Mouse (Mus musculus) left cerebral cortex, postnatal 14 days (tissue): ENCODE data around the gene Zfp14. TPM values are rescaled to one million over a fixed set of nuclear protein-coding genes. Genes with fewer than 3 reads are reported as not detected.

ENCODE experiments used
- DNase-seq, 2 experiments: peaks; one replicate each; pipeline ENCODE4 v3.0.0; 2021 to 2022; ENCODE audit warnings: low spot score in 2 of 2, mixed read lengths in 1 of 2
- intact Hi-C: fragments of 180-260 bp; cut with DNase I; formaldehyde crosslinking; loops from one replicate; pipeline ENCODE4 v1.15.1; 2025
- long read RNA-seq, 2 experiments: library from polyadenylated mRNA; stranded (forward); transcript quantifications; one replicate each; pipeline ENCODE4 v2.0.0; 2021
- total RNA-seq, 2 experiments: library from RNA; stranded (reverse); gene quantifications; 2 replicates each; pipeline ENCODE4 v1.2.3; 2021

Zfp14 gene
- total RNA-seq: 1 to 10 TPM; 6.6 to 7.0 TPM
- long read RNA-seq, experiment 1, partial matches to known transcripts: 0 of 7 reads
- long read RNA-seq, experiment 1, other reads (novel, unspliced or antisense): 3 of 7 reads
- long read RNA-seq, experiment 2, partial matches to known transcripts: 0 of 3 reads
- long read RNA-seq, experiment 2, other reads (novel, unspliced or antisense): 3 of 3 reads

DNA sequence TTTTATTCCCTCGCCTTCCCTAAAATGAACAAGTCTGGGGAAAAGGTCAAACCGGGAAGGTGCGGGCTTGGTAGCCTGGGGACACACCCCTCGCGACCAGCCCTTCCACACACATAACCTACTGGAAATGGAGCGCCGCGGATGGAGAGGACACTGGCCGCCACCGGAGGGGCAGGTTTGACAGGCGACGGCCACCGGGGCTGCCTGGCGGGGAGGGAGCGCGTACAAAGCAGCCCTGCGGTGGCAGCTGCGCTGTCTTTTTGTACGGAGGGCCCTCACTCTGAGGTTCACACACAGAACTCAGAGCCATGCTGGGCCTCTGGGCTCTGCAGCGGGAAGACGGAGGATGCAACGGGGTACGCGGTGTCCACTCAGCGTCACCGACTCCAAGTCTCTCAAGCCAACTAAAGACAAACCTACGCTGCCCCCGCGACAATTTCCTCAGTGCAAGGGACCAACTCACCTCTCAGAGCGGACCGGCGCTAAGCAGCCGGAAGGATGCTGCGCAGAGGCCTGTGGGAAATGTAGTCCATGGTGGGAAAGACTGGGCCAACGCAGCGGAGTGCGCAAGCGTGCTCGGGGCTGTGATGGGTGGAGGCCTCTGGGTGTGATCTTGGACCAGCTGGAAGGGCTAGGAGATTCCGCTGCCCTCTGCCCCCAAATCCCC, at the start of gene Zfp14:
Zfp14 (minus strand) TSS at position 499 of the 667 bp plus-strand sequence.
- intact Hi-C loops: no loop called here
- DNase-seq: peak; percentile 80 to 91

DNA sequence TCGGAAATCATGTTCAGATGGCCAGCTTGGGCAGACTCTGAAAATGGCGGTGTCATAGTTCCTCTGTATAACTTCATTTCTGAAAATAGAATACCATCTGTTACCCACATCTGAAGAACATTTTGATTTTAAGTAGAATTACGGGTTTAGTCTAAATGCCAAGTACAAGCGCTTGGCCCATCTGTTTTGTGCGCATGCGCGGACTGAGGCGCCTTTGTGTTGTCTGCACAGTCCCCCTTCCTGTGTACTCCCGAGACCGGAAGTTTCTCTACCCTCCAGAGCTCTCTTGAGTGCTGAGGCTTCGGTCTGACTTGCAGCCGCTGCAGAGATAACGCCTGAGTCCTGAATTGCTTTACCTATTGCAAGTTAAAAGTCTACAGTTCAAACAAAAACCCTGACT, 48.1 kb upstream of the Zfp14 start:
- peak; percentile 86 to 94 for DNase-seq
- intact Hi-C loops: no loop called here

GRCm38 (mm10) chr7:30095551-30096125, 44.5 kb upstream of the Zfp14 start:
- DNase-seq: no peak
- intact Hi-C loops: no loop called here

- intact Hi-C loops: no loop called here
- peak; percentile 91 to 94 for DNase-seq
These were observed 43.7 kb upstream of the Zfp14 start, which contains the start of gene Zfp260 for GRCm38 (mm10) chr7:30094646-30095429. Gene Zfp260 (plus strand): TSS chr7:30094777.

GRCm38 (mm10) chr7:30093918-30094415, 42.8 kb upstream of the Zfp14 start:
- intact Hi-C loops: no loop called here
- DNase-seq: no peak

DNA sequence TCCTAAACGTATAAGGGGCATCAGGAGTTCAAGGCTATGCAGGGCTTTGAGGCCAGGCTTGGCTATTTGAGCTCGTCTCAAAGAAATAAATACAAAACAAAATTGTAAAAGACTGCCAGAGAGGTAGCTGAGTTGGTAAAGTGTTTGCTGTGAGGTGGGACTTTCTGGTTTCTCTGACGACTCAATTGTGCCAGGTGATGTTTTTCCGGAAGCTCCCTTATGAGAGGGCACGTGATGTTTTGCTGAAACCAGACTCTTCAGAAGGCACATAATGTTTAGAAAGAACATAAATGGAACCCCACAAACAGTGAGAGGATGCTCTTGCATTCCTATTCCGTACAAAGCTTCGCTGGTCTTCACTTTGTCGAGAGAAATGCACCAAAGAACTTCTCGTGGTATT, 41.5 kb upstream of the Zfp14 start:
- intact Hi-C loops: no loop called here
- DNase-seq: no peak

DNA sequence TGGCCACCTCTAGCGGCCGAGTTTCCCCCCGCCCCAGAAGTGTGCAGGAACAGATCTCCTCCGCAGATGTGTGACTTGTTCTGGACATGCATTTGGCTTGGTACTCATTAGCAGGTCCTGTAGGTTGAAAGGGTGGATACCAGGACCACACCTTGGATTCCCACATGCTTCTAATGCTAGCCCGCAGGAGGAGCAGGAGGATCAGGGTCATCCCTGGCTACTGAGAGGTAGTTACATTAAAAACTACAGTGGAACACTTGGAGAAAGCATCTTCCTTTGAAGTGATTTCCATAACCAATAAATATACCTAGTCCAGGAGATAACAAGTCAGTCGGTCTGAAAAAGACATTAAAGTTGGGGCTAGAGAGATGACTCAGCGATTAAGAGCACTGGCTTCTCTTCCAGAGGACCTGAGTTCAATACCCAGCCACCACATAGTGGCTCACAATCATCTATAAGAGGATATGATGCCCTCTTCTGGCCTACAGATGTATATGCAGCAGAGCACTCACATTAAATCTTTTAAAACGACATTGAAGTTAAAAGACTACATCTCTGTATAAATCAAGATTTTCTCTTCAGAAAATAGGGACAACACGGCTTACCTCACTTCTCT, 39.9 kb upstream of the Zfp14 start:
- DNase-seq: no peak
- intact Hi-C loops: no loop called here

DNA sequence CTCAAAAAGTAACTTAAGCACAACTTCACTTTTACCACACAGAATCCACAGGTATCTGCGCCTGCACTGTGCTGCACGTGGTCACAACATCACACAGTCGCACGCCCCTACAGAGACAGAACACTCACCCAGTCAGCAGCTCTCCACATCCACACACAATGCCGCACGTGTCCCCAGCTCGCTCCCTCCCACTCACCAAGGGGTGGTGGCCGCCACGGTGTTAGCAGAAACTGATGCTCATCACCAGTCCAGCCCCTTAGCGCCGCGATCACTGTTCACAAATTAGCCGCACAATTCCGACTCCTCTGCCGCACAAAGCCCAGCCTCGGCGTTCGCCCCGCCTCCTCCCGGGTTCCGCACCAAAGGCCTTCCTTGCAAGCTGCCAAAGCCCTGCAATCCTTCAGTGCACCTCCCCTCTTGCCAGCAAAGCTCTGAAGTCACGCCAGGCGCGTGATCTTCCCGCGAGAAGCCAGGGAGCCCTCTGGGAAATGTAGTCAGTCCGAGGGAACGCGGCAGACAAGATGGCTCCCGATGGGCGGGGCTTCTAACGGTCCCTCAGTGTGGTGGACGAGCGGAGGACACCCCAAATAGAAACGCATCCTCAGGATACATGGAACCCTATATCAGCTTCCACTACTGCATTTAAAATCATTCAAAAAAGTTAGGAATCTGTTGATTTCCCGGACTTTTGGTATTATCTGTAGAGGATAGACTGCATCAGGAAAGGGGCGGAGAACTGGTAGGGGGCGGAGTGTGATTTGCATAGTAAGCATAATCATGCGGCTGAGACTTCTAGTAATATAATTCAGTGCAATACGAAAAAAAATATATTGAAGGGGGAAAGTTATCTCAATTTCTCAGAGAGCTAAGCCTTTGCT, 39.2 kb upstream of the Zfp14 start, which contains the start of the genes Gm26920 and Zfp566:
Gm26920 (minus strand) TSS at position 319 of the 878 bp plus-strand sequence.
Zfp566 (minus strand) TSS at position 436 of the 878 bp plus-strand sequence.
- intact Hi-C loops: no loop called here
- peak; percentile 96 for DNase-seq

DNA sequence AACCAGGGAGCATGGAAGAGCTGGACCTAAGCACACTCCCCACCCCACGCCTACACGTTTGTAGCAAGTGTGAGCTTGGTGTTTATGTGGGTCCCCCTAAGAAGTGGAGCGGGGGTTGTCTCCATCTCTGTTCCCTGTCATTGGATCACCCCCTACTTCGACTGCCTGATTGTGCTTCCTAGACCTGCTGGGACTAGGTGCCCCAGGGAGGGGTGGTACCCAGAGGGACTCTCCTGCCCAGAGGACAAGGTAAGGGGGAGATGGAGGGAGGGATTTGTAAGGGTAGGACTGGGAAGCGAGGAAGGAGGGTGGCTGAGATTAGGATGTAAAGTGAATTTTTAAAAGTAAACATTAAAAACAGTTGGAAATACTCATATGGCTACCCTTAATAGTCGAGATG, 38.2 kb upstream of the Zfp14 start:
- intact Hi-C loops: no loop called here
- no peak for DNase-seq

DNA sequence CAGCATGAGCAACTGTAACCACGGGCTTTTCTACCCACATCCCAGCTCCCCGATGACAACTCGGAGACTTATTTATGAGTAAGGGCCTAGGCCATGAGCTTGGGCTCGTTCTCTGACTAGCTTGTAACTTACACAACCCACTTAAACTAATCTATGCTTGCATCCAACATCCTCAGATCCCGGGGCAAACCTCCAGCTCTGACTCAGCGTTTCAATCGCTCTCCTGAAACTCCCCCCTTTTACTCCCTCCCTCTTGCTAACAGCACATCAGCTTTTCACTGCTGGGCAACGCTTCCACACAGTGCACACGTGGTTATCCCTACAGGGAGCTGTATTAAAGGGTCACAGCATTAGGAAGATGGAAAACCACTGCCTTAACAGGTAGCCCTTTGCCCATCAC, 35.3 kb upstream of the Zfp14 start:
- intact Hi-C loops: no loop called here
- peak; percentile 39 to 52 for DNase-seq

DNA sequence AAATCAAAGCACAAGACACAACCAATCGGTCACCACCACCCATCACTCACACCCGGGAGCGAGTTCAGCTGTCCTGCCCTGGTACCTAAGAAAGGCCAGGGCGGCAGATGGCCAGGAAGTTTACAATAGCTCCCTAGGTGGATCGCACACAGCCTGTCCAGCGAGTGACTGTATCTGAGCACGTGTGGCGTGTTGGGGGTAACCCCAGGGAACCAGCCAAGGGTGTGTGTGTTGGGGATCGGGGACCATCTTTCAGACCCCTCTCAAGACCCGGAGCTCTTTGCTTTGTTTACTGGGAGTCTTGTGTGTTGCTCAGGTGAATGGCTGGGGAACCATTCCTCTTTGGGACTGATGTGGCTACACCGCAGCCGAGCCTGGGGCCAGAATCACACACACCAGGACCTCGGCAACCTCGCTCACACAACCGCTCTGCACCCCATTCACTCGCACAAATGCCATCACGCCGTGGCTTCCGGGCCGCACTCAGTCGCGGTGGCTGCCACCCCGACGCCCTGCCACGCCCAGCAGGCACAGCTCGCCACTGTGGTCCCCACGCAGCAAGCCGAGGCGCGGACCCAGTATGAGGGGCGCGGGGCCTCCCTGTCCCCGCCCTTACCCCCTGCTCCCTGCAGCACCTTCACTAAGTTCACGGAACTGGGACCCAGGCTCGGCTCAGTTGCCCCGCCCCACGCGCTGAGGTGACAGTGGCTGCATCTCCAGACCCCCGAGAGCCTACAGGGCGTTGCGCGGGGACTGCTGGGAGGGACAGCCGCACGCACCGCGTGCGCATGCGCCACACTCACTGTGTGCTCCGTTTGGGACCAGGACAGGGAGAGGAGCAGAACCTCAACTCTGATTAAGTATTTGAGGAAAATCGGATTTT, 21.2 kb upstream of the Zfp14 start, which contains the start of gene Zfp82:
Zfp82 (minus strand) TSS at position 755 of the 883 bp plus-strand sequence.
- DNase-seq: peak in 1 of 2 experiments; percentile 81
- intact Hi-C loops: no loop called here

GRCm38 (mm10) chr7:30064622-30065021, 13.4 kb upstream of the Zfp14 start:
- intact Hi-C loops: loop anchor here (10.0 kb wide), 1 partner anchor 50 kb away; no protein-coding TSS in a partner anchor
- no peak for DNase-seq

GRCm38 (mm10) chr7:30062478-30062877, 11.3 kb upstream of the Zfp14 start:
- intact Hi-C loops: loop anchor here (10.0 kb wide), 1 partner anchor 48 kb away; no protein-coding TSS in a partner anchor
- no peak for DNase-seq

GRCm38 (mm10) chr7:30060341-30060740, 9.2 kb upstream of the Zfp14 start:
- no peak for DNase-seq
- intact Hi-C loops: loop anchor here (10.0 kb wide), 1 partner anchor 46 kb away; no protein-coding TSS in a partner anchor

DNA sequence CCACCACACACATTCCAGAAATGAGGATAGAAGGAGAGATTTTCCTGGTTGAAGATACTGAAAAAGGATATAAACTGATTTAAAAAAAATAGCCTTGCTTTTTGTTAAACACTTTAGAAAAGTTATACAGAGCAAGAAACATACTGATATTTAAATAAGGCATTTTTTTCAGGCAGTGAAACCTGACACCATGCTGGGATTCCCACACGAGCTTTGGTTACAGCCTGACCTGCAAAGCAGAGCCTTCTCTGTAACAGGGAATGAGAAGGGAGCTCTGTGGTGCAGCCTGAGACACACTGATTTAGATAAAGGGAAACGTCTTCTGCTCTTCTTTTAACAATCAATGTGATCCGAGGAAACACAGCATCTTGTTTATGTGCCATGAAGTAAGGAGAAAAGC, 2.4 kb upstream of the Zfp14 start:
- intact Hi-C loops: no loop called here

GRCm38 (mm10) chr7:30048126-30048525, 3.1 kb downstream of the Zfp14 start:
- intact Hi-C loops: no loop called here
- DNase-seq: no peak

More for the DNA sequence above, 2.4 kb upstream of the Zfp14 start:
- DNase-seq: no peak

GRCm38 (mm10) chr7:30044354-30044753, 6.8 kb downstream of the Zfp14 start:
- DNase-seq: no peak
- intact Hi-C loops: no loop called here
